Mouse (Mus musculus) lung, postnatal 25 days (tissue): ENCODE results near the gene Lhx4.

Experiments used
- DNase-seq: peaks from one replicate; pipeline ENCODE4 v3.0.0; 2022; ENCODE audit warnings: low spot score

The Lhx4 gene

DNA sequence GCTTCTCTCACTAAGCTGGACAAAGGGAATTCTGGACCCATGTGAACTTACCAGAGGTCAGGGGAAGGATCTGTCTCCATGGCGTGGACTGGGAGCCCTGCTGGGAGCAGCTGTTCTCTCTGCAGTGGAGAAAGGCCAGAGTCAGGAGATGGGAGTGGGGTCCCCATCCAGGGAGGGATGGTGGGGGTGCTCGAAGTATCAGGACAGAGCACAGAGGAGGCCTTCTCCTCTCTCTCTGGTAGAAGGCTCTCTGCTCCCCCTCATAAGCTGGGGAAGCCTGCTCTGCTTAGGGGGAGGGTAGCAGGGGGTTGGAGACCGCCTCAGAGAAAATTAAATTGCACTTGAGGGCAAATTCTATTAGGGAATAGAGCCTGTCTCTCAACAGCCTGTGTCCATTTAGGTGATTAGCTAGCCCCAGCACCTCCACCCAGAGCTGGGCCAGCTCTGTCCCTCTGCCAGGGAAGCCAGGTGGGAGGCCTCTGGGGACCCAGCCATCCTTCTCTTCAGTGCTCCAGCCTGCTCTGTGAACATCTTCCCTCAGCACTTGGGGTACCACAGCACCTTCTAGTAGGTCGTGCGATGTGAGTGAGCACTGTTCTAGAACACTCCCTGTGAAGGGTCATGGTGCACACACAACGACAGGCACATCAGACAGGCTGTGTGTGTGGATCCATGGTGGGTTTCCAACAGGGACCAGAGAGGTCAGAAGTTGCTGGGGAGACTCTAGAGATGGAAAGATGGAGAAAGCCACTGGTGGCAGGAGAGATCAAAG lies at the start of gene Lhx4:
Lhx4 (minus strand) TSS at position 201 of the 772 bp plus-strand sequence.
- no peak for DNase-seq

DNA sequence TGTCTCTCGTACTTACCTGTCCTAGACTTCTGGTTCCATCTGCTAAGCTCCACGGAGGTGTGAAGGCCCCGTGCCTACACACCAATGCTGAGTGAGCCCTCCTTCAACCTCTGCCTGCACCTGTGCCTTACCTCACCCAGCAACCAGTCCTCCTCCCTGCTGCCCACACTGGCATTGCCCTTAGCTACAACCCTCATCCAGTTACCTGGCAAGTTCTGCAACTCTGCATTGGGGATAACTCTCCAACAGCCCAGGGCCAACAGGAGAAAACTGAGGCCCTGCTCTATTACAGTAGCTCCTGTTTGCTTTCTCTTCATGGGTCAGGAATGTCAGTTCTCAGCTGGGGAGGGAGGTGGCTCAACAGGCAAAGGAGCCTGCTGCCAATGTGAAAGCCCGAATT lies 46.5 kb upstream of the Lhx4 start:
- no peak for DNase-seq

DNA sequence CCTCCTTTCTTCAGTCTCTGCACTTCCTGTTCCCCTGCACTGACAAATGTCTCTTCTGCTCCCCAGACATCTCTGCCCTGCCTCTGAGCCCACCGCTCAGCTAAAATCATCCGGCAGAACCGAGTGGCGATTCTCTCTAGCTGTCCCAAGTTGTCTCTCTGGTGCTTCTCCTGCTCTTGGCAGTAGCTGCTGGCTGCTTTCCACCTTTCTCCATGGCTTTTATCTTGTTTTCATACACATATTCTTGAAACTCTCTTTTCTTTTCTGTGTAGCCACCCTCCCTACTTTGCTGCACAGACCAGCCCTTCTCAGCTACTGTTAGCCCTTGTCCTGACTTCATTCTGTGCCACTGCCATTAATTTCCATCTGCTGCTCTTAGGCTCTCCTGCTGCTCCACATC lies 45.9 kb upstream of the Lhx4 start:
- DNase-seq = no peak

DNA sequence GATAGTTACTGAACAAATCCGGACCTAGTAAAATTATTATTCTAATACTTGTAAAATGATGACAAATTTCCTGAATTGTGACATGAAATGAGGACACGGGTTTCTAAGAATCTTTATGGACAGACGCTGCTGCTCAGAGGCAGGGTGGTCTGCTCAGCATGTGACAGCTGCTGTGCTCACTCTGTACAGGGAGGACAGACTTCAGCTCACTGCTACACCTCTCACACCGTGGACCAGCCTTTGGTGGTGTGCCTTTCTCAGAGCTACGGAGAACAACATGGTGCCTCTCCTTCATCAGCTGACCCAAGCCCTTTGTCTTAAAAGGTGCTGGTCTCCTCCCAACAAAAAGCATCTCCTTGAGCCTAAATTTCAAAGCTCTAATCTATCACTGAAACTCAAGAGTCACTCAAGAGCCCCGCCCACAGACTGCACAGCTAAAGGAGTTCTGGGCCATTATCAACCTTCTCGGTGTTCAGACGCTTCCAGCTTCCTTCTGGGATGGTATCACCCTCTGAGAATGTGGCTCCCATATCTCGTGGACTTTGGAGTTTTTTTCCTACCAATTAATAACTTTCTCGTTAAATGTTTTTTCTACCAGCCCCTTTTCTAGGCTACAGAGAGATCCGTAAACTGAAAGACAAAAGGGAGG lies 45.4 kb upstream of the Lhx4 start:
- DNase-seq = no peak

GRCm38 (mm10) chr1:155795791-155796233 lies 44.3 kb upstream of the Lhx4 start:
- DNase-seq = peak; percentile 59

DNA sequence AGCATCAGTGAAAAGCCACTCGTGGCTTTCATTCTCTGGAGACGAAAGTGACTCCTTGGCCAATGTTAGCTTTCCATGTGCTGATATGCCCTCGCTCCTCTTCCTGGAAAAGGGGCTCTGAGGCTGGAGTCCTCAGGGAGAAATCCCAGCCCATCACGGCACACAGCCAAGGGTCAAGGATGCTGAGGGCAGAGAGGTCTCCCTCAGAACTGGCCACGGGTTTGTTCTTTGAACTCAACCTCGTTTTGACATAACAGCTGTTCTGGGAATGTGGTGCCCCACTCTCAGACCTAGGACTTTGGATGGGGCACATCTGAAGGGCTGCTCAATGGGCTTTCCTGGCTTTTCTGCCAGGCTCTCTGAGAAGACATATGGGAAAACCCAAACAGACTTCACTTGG lies 43.4 kb upstream of the Lhx4 start:
- DNase-seq = no peak

DNA sequence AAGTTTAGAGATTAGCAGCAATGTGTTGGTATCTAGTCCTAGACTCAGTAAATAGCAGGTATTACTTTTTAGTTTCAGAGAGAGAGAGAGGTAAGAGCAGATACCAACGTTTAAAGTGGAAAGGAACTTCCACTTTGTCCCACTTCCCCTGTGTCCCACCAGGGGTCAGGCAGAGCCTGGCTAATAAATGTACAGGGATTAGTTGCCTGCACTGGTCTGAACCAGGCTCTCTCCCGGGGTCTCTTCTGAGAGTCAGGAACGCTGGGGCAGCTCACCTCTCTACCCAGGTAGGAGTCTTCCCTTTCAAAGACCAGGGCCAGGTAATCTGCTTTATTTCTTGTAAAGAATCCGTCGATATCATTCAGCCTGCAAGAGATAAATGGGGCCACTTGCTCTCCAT lies 40.4 kb upstream of the Lhx4 start:
- no peak for DNase-seq

DNA sequence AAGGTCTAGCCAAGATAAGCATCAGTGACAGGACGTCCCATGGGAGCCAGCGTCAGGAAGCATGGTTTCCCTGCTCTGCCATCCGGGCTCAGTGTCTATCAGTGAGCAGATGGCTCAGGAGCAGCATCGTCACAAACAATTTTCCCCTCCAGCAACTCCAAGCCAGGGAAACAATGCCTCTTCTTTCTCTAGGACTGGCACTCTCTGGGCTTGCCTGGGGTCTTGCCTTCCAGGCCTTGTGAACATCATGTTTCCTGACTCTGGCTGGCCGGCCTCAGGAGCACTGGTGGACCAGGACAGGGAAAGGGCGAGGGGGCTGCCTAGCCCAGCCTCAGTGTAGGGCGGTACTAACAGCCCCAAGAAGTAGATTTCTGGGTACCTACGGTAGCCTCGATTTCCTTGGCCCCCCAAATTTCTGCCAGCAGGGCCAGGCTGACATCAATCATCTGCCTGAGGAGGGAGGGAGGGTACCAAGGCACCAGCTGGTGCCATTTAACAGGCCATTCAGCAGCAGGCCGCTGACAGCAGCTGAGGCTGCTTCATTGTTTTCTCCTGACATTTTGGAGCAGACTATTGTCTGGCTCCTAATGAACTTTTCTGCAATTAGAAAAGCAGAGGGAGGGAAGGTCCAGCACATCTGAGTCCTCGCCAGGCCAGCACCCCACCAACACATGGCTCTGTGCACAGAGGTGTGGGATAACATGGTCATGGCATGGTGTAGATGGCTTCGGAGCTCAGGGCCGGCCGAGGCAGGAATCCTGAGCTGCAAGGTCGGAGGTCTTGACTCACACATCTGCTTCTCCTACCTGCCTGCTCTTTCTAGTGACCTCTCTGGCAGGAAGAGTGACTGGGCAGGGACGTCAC lies 38.9 kb upstream of the Lhx4 start:
- DNase-seq = no peak

- no peak for DNase-seq
These were observed 34.4 kb upstream of the Lhx4 start for GRCm38 (mm10) chr1:155785886-155786285.

- DNase-seq = peak; percentile 49
These were observed 33.1 kb upstream of the Lhx4 start for GRCm38 (mm10) chr1:155784343-155785205.

DNA sequence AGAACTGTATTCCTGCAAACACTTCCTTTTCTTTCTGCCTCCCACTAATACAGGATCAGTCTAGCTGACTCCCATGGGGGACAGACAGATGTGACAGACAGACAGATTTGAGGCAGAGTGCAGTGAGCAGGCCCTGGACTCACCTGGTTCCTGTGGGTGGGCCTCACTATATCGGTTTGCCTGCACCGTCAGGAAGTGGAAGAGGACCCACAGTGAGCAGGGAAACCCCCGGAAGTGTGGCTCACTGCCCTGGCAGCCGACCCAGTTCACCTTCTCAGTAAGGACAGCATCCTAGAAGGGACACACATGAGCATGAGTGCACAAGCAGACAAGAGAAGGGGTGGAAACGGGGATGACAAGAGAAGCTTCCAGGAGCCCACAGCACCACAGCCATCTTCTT lies 30.9 kb upstream of the Lhx4 start:
- DNase-seq = no peak

DNA sequence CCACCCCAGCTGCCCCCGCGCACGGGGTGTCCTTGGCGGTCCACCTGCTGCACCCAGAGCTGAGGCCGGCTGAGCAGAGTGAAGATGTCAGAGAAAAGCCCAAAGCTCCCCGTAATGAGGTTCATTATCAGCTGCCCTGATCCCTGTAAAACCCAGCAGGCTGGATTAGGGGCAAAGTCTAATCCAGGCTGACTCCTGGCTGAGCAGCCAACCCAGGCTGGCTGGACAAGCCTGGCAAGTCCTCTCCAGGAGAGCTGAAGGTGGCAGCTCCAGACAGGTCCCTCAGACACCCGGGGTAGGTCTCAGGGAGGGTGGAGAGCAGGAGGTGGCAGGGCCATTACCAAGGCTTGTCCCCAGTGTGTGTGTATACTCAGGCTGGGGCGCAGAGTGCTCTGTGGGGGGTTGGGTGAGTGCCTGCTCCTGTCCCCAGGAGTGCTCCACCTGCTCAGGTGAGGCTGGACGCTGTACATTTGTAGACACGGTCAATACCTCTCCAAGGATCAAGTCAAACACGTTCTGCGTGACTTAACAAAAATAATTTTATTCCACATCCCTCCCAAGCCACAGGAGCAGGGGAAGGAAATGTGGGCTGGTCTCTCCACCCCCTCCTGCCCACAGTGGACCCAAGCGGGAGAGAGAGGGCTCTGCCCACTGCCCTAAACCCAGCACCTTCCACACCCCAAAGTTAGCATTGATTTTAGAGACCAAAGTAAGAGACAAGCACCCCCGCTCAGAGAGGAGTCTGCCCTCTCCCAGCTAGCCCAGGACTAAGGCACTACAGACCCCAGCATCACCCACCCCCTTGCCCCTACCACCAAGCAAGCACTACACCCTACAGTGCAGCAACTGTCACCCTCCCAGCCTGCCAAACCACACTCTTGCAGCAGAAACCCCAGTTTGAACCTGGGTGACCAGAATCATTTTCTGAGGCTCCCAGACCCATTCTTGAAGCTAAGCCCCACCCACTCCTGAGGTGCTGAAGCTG lies 26.4 kb upstream of the Lhx4 start:
- DNase-seq = no peak

GRCm38 (mm10) chr1:155759167-155759566 lies 7.7 kb upstream of the Lhx4 start:
- no peak for DNase-seq

- DNase-seq = no peak
These were observed 7.2 kb upstream of the Lhx4 start for GRCm38 (mm10) chr1:155758711-155759110.

DNA sequence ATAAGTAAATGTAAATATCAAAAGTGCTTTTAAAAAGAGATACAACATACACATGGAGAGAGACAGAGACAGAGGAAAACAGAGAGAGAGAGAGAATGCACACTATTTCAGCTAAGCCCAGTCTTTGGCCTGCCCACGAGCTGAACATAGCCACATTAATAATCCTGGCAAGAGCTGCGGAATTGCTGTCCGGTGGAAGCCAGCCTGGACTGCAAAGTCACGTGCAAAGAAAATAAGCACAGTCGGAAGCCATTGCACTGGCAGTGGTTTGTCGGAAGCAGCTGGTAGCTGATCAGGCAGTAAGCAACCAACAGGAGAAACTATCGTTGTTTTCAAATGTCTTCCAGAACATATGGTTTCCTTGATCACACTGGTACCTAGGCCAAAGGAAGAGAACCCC lies 6.1 kb upstream of the Lhx4 start:
- no peak for DNase-seq

GRCm38 (mm10) chr1:155753411-155753810 lies 1.9 kb upstream of the Lhx4 start:
- DNase-seq = no peak

DNA sequence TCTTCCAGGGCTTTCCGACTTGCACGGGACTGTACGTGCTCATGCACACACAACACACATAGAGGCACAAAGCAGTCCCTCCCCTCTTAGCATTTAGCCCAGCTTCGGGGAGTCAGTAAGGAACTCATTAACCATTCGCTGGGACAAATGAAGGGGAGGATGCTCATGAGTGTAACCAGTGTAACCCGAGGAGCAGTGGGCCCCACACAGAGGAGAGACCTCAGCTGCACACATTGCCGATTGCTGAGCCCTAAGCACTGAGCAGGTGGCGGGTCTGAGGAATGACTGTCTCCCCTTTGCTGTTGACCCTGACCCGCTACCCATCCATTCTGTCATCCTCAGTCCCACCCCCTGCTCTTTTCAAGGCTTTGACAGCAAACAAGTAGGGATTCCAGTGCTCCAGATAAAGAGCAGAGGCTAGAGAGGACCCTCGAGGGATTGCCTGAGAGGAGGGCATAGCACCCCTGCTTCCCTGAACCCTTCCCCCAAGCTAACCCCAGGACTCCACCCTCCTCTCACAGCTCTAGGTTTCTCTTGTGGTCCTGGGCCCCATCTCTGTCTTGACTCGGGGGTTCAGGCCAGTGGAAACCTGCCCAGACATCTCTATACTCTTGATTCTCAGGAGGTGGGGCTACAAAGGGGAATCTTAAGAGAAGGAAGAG lies 836 bp downstream of the Lhx4 start:
- DNase-seq = no peak

GRCm38 (mm10) chr1:155747911-155748310 lies 3.6 kb downstream of the Lhx4 start:
- no peak for DNase-seq

- DNase-seq = no peak
These were observed 4.5 kb downstream of the Lhx4 start for GRCm38 (mm10) chr1:155747011-155747410.
